Mouse (Mus musculus) left cerebral cortex, adult 9 months (tissue): ENCODE measurements around the gene Mup12.
"Not testable (repeated sequence)": the region's sequence is repeated elsewhere in the genome, so short reads cannot be mapped to it uniquely, and the experiment has no call there.

Experiments
- DNase-seq, 2 experiments: peaks; one replicate each; pipeline ENCODE4 v3.0.0; 2022; ENCODE audit warnings: low spot score in 2 of 2

Gene Mup12

GRCm38 (mm10) chr4:60741226-60741625, at the start of gene Mup12:
Mup12 (minus strand) TSS chr4:60741326.
- not testable (repeated sequence) for DNase-seq
